Mouse (Mus musculus): Measurements from ENCODE around the gene Hist1h2bf. TPM values are rescaled to one million over a fixed set of nuclear protein-coding genes. Genes with fewer than 3 reads are reported as not detected.
"Not testable (repeated sequence)": the region's sequence is repeated elsewhere in the genome, so short reads cannot be mapped to it uniquely, and the experiment has no call there.

Gene Hist1h2bf
- polyA plus RNA-seq, 1 experiment = 2.7 TPM

DNA sequence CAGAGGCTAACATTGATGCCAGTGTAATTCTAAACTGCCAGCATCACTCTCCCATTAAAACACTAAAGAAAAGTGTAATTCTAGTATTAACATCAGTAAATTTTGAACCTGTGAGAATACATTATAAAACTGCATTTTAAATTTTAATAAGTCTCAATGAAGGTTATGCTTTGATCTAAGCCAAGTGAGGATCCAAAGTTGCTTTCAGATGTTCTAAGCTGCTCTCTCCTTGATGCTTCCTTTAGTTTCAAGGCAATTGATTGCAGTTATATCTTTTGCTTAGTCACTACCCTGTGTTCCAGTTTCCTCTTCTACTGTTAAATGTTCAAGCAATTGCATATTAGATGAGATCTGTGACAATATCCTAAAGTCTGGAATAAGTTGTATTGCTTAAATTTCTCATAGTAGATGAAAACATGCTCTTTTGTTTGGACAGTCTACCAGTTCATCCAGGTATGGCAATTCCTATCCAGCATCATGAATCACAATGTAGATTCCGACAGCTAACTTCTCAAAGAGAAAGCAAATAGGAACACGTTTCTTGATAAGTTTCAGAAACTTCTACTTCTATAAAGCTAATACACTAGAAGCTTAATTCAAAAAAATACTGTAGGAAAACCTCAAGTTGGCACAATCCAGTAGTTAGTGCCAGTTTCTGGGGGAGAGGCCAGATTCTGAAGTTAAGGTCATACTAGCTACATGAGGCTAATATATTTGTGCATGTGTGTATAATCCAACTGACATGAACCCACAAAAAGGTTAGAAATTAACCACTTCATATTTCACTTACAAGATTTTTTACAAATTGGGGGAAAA is 1.6 kb downstream of the Hist1h2bf start:
- TF ChIP-seq CTCF (IDR thresholded peaks at IDR 0.05; ENCODE audit: insufficient read depth, low read length) (no peak), POLR2A (IDR thresholded peaks at IDR 0.05; ENCODE audit: borderline replicate concordance, extremely low read depth, low read depth, low read length) (no peak)
- Histone ChIP-seq H3K4me3 (replicated peaks; ENCODE audit: extremely low read depth, low read depth, low read length) (peak overlapping the region; percentile 28), H3K4me1 (ENCODE audit: control insufficient read depth, insufficient read depth, low read length) (no peaks in the 10 kb centered on the region; the same call in 1 of the 2 replicates)
- WGBS = 26% methylated on average over 2 of the region's 2 CpGs
- no peak for DNase-seq

DNA sequence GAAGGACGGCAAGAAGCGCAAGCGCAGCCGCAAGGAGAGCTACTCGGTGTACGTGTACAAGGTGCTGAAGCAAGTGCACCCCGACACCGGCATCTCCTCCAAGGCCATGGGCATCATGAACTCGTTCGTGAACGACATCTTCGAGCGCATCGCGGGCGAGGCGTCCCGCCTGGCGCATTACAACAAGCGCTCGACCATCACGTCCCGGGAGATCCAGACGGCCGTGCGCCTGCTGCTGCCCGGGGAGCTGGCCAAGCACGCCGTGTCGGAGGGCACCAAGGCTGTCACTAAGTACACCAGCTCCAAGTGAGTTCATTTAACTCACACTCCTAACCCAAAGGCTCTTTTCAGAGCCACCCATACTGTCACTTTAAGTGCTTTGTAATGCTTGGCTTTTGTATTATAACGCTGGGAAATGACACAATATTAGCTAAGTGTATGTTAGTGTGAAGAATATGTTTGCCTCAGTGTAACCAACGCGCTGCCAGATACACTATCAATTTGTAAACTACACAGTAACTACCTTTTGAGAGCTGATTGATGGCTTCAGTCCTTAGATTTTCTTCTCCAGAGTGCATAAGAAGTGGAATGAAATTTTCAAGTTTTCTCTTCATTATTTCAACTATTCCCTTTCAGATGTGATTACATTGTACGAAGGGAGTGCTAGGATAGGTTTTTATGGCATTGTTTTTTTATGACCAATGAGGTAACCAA is 2.3 kb downstream of the Hist1h2bf start:
- H3K4me3 ChIP-seq (replicated peaks; ENCODE audit: extremely low read depth, low read depth, low read length) = peak overlapping the region; percentile 80
- DNase-seq; H3K4me1 ChIP-seq (ENCODE audit: control insufficient read depth, insufficient read depth, low read length): not testable (repeated sequence)
- WGBS = under 1% methylated on average over 19 of the region's 34 CpGs

DNA sequence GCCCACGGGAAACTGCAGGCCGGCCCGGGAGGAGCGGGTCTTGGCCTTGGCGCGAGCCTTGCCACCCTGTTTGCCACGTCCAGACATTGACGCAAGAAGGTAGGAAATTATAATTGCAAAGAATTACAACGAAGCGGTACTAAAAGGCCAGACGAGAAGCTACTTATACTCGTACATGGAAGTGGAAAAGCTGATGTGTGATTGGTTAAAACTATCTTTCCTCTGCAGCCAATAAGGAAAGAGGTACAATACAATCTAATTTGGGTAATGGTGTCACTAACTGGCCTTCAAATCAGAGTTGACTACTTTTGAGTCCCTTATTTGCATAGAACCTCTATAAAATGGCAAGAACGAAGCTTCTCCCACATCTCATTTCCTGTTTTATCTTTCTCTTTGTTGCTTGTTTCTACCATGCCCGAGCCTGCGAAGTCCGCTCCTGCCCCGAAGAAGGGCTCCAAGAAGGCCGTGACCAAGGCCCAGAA is 2.9 kb downstream of the Hist1h2bf start, which contains the start of the genes Hist1h2ae and Hist1h2bg:
Gene Hist1h2ae, minus strand, starts transcription at position 199 of the 482 bp plus-strand sequence.
Gene Hist1h2bg, plus strand, starts transcription at position 375 of the 482 bp plus-strand sequence.
- under 1% methylated on average over 18 of the region's 18 CpGs for WGBS
- DNase-seq = peak; percentile 73
- TF ChIP-seq CTCF (IDR thresholded peaks at IDR 0.05; ENCODE audit: insufficient read depth, low read length) (no peak), POLR2A (IDR thresholded peaks at IDR 0.05; ENCODE audit: borderline replicate concordance, extremely low read depth, low read depth, low read length) (peak; percentile 56; the same call in 1 of the 2 replicates)
- Histone ChIP-seq H3K4me1 (ENCODE audit: control insufficient read depth, insufficient read depth, low read length) (no peaks in the 10 kb centered on the region; the same call in 1 of the 2 replicates), H3K4me3 (replicated peaks; ENCODE audit: extremely low read depth, low read depth, low read length) (peak within 1 kb of the TSS; percentile 80)

DNA sequence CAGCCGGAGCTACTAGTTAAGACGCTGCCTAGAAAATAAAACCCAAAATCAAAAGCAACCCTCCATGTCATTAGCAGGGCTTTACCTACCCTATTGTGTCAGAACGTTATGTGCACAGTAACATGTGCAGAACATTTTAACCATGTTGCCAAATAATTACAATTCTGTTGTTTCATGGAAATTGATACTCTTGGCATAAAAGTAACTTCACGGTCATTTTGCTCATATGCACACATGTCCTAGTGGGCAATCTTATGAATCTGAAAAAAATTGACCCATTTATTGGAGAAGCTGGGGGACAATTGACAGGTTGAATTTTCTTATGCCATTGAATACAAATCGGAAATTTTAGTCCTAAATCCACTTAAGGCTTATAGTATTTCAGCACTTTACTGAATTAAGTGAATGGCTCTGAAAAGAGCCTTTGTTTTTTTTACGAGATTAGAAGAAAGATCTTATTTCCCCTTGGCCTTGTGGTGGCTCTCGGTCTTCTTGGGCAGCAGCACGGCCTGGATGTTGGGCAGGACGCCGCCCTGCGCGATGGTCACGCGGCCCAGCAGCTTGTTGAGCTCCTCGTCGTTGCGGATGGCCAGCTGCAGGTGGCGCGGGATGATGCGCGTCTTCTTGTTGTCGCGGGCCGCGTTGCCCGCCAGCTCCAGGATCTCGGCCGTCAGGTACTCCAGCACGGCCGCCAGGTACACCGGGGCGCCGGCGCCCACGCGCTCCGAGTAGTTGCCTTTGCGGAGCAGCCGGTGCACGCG is 3.6 kb downstream of the Hist1h2bf start:
- H3K4me3 ChIP-seq (replicated peaks; ENCODE audit: extremely low read depth, low read depth, low read length); DNase-seq; H3K4me1 ChIP-seq (ENCODE audit: control insufficient read depth, insufficient read depth, low read length): not testable (repeated sequence)
- 1% methylated on average over 29 of the region's 41 CpGs for WGBS

DNA sequence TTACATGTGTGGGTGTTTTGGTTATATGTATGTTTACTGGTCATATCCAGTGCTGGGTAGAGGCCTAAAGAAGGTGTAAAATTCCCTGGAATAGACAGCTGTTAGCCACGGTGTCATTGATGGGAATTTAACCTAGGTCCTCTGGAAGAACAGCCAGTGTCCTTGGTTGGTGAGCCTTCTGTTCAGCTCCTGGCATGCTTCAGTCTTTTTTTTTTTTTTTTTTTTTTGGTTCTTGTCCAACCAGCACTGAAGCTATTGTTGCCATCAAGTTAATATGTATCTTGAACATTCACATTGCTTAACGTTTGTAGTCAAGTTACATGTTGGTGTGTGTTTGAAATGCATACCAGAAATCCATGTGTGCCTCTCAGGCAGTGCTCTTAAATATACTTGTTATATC is 9.5 kb downstream of the Hist1h2bf start:
- H3K4me1 ChIP-seq (ENCODE audit: control insufficient read depth, insufficient read depth, low read length) = no peaks in the 10 kb centered on the region; the same call in 1 of the 2 replicates
- H3K4me3 ChIP-seq (replicated peaks; ENCODE audit: extremely low read depth, low read depth, low read length) = no peak overlapping the region
- no peak for TF ChIP-seq CTCF (IDR thresholded peaks at IDR 0.05; ENCODE audit: insufficient read depth, low read length)
- TF ChIP-seq POLR2A (IDR thresholded peaks at IDR 0.05; ENCODE audit: borderline replicate concordance, extremely low read depth, low read depth, low read length) = no peak
- no peak for DNase-seq
- WGBS = 74% methylated on average over 2 of the region's 2 CpGs

DNA sequence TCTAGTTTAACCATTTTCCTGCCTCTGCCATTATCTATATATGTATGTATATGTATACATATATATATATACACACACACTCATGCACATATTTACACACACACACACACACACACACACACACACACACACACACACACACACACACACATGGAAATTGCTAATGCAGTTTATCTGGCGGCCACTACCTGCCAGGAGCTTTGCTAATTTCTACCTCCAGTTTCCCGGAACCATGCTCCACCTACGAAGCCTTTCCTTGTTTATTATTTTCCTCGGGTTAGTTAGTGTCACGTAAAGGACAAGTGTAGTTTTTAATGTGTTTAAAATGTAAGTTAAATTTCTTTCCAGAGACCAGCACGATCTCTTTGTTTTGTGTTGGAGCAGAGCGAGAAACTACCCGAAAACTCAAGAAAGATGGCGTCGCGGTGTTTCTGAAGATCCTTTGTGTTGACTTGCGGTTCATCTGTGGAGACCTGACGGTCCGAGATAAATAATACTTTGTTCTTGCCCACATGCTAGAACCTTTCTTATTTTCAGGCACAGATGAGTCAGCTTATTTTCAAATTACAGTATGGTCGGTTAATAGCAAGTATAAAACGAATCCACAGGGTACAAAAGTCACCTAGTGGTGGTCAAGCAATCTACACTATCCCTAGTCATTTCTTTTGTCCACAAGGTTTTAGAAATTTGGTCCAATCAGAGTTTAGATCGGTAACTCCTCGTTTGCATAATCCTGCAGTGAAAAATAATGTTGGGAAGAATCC is 11.1 kb downstream of the Hist1h2bf start:
- no peak for DNase-seq
- no peaks in the 10 kb centered on the region; the same call in 1 of the 2 replicates for H3K4me1 ChIP-seq (ENCODE audit: control insufficient read depth, insufficient read depth, low read length)
- 2% methylated on average over 18 of the region's 18 CpGs for WGBS
- TF ChIP-seq CTCF (IDR thresholded peaks at IDR 0.05; ENCODE audit: insufficient read depth, low read length) = peak; percentile 19; the same call in 1 of the 2 replicates
- peak; percentile 26; the same call in 1 of the 2 replicates for TF ChIP-seq POLR2A (IDR thresholded peaks at IDR 0.05; ENCODE audit: borderline replicate concordance, extremely low read depth, low read depth, low read length)
- H3K4me3 ChIP-seq (replicated peaks; ENCODE audit: extremely low read depth, low read depth, low read length) = peak overlapping the region; percentile 65

DNA sequence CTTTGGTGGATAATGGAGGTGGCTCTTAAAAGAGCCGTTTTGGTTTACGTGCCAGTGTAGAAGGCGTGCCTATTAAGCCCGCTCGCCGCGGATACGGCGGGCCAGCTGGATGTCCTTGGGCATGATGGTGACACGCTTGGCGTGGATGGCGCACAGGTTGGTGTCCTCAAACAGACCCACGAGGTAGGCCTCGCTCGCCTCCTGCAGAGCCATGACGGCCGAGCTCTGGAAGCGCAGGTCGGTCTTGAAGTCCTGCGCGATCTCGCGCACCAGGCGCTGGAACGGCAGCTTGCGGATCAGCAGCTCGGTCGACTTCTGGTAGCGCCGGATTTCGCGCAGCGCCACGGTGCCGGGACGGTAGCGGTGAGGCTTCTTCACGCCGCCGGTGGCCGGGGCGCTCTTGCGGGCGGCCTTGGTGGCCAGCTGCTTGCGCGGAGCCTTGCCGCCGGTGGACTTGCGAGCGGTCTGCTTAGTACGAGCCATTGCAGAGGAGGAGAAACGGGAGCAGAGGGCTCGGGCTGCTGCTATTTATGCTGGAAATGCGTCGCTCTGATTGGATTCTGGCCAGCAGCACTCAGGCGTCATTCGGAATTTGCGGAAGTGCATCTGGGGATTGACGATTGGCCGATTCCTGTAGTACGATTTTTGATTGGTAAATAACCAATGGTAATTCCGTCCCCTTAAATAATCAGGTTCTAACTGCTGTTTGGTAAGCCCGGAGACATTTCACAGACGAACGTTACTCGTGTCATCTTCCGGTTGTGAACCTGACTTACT is 11.9 kb downstream of the Hist1h2bf start, which contains the start of gene Hist1h3e:
Gene Hist1h3e, minus strand, starts transcription at position 487 of the 777 bp plus-strand sequence.
- WGBS = under 1% methylated on average over 56 of the region's 67 CpGs
- peak; percentile 90 for DNase-seq
- peak; percentile 95 for TF ChIP-seq POLR2A (IDR thresholded peaks at IDR 0.05; ENCODE audit: borderline replicate concordance, extremely low read depth, low read depth, low read length)
- H3K4me1 ChIP-seq (ENCODE audit: control insufficient read depth, insufficient read depth, low read length) = not testable (repeated sequence)
- peak within 1 kb of the TSS; percentile 65 for H3K4me3 ChIP-seq (replicated peaks; ENCODE audit: extremely low read depth, low read depth, low read length)

DNA sequence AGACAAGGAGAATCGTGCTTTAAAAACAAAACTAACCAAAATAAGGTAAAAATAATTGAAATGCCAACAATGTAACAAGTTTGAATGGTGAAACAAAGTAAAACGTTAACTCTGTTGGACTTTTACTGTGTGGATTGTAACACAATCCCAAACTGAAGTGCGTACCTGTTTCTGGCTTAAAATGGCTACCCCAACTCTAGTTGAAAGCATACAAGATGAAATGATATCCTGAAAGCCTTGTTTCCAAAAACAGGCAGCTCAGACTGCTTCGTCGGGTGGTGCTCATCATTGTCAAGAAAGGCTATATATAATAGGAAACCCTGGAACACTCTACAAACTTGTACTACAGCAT is 12.5 kb downstream of the Hist1h2bf start:
- 0% methylated on average over 2 of the region's 5 CpGs for WGBS
- not testable (repeated sequence) for DNase-seq; H3K4me3 ChIP-seq (replicated peaks; ENCODE audit: extremely low read depth, low read depth, low read length); H3K4me1 ChIP-seq (ENCODE audit: control insufficient read depth, insufficient read depth, low read length)

DNA sequence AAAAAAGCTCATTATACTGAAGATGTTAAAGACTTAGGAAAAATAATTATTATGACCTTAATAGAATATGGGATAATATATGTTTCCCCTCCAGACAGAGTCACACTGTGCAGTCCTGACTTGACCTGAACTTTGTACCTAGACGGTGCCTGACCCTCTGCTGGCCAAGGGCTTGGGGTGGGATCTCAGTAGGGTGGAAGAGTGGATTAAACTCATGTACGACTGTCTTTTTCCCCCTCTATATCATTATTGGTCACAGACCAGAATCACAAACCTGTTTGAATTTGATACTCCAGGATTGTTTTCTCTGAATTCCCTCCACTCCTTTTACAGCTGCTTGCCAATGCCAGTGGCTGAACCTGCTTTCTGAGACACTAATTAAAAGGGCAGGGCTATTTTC is 13.3 kb downstream of the Hist1h2bf start:
- not testable (repeated sequence) for H3K4me3 ChIP-seq (replicated peaks; ENCODE audit: extremely low read depth, low read depth, low read length); H3K4me1 ChIP-seq (ENCODE audit: control insufficient read depth, insufficient read depth, low read length); DNase-seq
- WGBS = 32% methylated on average over 2 of the region's 2 CpGs
